Mouse (Mus musculus) spleen, adult 12 weeks (tissue): Measurements from ENCODE around the gene Casc1.

Experiments used
- DNase-seq: peaks from one replicate; pipeline ENCODE4 v3.0.0; 2022; ENCODE audit warnings: low spot score

Gene Casc1

DNA sequence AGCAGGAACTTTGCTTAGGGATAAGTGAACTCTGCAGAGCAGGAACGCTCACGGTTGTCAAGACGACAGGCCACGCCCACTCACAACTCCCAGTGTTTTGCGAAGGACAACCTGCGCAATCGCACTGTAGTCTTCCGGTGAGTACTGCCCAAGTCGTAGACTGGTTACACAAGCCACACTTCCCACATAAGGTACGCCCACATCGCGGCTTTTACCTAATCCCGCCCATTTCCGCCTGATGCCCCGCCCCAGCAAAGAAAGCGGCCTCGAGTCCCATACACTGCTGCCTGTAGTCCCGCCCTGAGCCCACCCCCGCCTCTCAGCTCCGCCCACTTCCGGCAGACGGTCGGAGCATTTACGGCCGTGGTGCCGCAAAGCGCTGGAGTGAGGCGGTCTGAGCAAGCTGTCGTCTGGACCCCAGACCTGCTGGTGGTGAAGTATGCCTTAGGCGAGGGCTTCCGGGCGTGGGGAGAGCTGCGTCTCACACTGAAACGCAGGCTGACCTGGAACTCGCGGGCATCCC is at the start of gene Casc1, which contains the start of gene Etfrf1:
TSS of gene Casc1 (minus strand) at position 190 of the 523 bp plus-strand sequence.
TSS of gene Etfrf1 (plus strand) at position 319 of the 523 bp plus-strand sequence.
- DNase-seq: peak; percentile 95

- no peak for DNase-seq
These were observed 45.9 kb upstream of the Casc1 start for GRCm38 (mm10) chr6:145256701-145257073.

DNA sequence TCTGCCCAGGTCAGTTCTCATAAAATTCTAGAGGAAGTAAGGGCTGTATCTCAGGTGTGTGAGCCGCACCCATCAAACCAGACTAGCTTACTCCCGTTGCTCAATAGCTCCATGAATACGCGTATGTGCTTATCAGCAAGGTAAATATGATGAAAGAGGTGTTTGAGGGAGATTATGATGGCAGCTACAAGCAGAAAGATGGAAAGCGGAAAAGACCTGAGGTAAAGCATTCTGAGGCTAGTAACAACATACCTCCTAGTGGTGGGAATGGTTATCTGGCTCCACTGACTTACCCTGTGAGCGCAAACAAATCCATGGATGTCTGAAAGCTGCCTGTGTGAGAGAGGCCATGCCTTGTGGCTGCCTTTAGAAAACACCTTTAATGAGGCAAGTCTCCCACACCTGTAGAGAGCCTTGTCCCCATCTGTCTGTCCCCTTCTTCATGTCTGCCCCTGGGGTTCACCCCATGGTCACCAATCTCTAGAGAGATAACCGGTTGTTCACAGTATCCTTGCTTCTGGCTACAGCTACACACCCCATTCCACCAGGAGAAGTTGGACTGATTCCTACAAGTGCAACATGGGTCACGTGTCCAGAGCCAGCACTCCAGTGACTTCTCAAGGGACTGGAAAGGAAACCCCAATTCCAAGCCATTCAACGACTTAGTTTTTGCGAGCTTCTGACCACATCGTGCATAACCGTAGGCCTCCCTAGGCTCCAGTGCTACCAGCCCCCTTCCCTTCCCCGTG is 45.3 kb upstream of the Casc1 start:
- DNase-seq: no peak

DNA sequence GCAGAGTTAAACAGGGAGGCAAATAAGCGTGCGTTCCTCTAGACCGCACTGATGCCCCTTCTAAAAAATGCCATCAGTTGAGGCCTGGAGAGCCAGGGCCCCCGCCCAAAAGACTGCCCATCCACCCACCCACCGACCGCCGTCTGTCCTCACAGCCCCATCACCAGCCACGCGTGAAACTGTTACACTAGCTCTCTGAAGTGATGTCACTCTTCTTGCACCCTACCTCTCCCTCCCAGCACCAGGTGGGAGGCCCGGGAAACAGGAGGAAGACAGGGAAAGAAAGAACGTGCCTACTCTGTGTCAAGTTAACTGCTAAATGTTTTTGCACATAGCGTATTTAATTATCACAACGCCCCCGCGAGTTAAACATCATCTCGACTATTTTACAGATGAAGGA is 40.0 kb upstream of the Casc1 start:
- DNase-seq: no peak

DNA sequence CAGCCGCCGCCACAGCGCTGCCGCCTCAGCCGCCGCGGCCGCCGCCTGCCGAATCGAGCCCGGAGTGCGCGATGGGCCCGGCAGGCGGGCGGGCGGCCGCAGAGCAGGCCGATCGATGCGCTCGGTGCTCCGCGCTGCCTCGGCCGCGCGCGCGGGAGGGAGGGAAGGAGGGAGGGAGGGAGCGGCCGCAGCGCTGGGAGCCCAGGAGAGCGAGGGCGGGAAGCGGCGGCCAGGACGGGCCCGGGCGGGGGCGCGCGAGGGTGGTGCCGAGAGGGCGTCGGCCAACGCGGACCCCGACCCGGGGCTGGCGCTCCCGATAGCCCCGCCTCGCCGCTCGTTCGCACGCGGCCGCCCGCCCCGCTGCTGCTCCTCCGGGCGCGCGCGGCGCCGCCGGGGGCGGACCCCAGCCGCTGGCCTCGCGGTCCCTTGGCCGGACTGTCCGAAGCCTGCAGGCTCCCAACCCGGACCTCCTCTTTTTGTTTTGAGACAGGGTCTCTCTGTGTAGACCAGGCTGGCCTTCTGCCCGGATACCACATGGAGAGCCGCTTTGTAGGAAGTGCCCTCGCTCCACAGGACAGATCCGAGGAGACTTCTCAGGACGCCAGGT is 39.5 kb upstream of the Casc1 start, which contains the start of gene Kras:
TSS of gene Kras (minus strand) at position 55 of the 607 bp plus-strand sequence.
- peak; percentile 89 for DNase-seq

DNA sequence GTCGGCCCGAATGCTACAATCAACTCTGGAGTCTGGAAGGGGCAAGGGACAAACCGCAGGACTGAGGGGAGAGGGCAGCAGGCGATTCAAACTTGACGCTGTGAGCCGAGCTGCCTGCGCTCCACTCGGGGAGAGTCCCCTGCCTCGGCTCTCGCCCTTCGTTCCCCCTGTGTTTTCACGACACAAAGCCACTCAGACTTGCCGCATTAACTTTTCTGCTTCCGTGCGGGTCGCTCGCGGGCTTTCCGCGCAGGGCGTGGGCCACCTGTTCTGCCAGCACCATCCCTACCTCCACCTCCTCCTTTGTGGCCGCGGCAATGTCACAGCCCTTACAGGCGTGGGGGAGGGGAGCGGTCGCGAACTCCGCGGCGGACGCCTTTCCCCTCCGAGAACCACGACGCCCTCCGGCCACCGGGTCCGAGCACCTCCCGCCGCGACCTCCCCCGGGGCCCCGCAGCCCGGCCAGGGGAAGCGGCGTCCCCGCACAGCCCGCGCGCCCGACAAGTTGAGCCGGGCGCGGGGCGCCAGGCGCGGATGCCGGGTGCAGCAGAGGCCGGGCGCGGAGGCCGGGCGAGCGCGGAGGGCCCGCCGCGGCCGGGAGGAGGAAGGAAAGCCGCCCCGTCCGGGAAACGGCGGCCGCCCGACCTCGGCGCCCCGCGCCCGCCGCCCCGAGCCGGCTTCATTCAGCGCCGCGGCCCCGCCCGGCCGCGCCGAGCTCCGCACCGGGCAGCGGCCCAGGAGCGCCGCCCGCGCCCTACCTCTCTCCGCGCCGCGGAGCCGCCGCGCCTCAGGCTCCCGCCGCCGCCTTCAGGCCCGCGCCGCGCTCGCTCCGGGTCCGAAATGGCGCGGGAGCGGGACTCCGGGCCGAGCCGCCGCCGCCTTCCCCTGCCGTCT is 38.7 kb upstream of the Casc1 start:
- peak; percentile 57 for DNase-seq

DNA sequence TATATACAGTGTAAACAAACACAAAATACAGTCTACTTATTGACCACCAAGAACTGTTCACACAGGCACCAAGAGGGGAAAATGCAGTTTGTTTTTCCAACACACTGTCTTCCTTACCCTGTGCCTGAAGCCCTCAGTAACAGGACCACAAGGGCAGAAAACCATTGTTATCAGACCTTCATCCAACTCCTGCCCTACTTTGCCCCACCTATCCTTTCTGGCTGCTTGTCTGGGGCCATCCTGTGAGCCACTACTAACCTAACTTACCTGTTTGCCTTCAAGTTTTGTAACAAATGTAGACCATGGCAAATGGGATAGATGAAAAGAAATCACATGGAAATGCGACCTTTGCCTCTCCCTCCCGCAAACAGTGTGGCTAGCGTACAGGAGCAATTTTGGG is 37.1 kb upstream of the Casc1 start:
- no peak for DNase-seq

DNA sequence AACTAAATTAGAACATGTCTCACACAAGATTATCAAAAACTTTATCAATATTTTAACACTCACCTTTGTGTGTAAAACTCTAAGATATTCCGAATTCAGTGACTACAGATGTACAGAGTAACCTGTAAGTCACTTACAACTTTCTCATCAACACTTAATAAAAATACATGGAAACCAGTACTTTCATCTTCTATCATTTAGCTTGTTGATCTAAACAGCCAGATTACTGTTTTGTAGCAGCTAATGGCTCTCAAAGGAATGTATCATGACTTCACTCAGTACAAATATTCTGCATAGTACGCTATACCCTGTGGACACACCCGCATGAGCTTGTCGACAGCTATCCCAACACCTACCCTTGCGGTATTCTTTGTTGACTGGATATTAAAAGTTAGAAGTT is 36.0 kb upstream of the Casc1 start:
- DNase-seq: no peak

DNA sequence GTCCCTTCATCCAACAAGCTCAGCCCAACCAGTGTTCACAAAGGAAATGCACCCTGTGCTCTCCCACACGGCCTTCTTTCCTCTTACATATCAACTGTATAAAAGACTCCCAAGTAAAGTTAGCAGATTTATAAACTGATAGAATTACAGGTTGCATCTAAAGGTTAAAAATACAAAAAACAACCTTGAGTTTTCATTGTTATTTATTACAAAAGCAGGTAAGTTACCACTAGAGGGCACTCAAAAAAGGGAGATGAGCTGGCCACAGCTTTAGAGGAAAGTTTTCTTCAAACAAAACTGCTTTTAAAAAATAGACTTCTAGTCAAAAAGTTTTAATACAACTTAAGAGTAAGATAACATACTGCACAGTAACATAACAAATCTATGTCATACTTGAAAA is 31.7 kb upstream of the Casc1 start:
- DNase-seq: no peak

GRCm38 (mm10) chr6:145240285-145240684 is 29.5 kb upstream of the Casc1 start:
- DNase-seq: no peak

GRCm38 (mm10) chr6:145237148-145237547 is 26.3 kb upstream of the Casc1 start:
- no peak for DNase-seq

DNA sequence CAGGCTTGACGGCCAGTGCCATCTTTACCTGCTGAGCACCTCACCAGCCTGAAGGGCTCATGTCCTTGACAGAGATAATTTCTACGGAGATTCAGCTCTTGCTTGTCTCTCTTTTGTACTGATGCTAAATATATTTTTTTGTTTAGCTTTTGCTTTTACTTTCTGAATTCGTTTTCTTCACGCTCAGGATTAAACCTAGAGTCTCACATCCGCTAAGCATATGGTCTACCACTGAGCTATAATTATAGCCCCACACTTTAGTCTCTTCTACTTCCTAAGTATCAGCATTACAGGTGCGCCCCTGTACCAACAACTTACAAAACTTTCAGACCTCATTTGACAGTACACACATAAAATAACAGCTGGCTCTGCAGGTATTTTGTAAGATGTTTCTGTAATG is 24.6 kb upstream of the Casc1 start:
- no peak for DNase-seq

DNA sequence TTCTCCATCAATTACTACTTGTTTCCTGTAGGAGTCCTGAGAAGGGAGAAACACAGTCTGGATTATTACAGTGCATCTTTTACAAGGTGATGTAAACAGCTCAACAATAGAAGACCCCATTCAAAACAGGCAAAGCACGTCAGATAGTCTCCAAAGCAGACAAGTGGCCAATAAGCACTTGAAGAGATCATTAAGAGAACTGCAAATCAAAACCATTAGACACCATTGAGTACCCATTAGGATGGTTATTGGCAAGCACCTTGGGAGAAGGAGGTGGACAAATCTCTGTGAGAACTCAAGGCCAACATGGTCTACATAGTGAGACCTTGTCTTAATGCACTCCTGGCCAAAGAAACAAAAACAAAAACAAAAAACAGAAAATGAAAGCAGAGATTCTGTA is 23.6 kb upstream of the Casc1 start:
- DNase-seq: no peak

- DNase-seq: no peak
These were observed 15.5 kb upstream of the Casc1 start for GRCm38 (mm10) chr6:145226296-145226695.

- DNase-seq: no peak
These were observed 13.4 kb upstream of the Casc1 start for GRCm38 (mm10) chr6:145224246-145224645.

GRCm38 (mm10) chr6:145215826-145216225 is 5.0 kb upstream of the Casc1 start:
- no peak for DNase-seq

- no peak for DNase-seq
These were observed 3.1 kb upstream of the Casc1 start for GRCm38 (mm10) chr6:145213916-145214315.

DNA sequence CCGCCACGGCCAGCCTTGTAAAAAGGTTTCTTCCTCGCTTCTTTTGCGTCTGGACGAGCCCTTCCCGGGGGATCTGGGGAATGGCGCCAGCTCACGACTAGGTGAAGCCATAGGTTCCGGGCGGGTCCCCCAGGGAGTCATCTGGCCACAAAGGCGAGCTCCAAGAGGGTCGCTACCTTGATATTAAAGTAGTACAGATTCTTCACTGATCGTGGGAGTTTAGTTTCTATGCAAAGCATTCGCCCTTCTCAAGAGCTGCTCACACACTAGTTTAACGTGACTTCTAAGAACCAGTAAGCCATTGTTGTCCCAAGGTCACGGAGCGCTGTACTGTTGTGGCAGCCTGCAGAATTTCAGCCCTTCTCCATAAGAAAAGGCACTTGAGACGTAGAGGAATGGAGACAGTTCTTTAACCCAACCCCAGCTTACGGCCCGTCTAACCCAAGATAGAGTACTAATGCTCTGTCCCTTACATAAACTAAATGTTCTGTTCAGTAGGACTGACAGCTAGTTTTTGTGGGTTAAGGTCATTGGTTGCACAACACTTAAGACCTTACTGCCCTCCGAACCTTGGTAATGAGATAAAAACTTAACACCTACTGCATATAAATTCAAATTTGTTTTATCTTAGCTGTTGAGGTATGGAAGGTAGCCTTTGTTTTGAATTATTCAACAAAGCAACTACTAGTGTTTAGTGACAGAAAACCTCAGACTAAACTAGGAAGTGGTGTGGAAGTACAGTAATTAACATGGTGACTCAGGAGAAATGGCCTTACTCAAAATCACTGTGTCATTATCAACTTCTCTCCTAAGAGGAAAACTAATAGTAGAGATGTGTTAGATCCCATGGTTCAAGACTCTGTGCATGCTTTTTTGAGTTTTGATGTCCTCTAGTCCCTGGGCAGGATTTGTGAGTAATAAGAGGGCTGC is 836 bp upstream of the Casc1 start:
- DNase-seq: no peak

DNA sequence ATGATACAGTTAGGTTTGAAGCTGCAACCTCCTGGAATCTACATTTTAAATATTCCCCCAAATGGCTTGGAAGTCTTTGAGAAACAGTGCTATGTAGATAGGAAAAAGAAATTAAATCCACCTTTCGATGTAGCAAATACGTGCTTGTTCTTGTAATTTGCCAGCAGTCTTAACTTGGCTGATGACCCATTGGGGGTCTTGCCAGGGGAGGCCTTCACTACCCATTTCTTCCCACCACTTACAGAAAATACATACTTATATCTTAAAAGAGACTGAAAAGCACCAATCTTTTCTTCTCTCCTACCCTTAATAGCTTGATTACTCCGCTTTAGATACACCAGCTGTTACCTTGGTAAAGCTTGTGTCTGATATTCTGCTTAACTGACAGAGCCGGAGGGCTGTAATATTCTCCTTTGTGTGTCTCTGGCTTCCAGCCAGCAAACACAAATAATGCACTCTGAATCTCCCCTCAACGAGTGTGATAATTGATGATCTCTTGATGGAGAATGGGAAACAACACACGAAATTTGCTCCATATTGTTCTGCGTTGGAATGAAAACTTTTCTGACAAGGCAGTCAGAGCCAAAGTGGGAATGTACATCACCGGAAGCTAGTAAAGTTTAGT is 637 bp downstream of the Casc1 start:
- no peak for DNase-seq

DNA sequence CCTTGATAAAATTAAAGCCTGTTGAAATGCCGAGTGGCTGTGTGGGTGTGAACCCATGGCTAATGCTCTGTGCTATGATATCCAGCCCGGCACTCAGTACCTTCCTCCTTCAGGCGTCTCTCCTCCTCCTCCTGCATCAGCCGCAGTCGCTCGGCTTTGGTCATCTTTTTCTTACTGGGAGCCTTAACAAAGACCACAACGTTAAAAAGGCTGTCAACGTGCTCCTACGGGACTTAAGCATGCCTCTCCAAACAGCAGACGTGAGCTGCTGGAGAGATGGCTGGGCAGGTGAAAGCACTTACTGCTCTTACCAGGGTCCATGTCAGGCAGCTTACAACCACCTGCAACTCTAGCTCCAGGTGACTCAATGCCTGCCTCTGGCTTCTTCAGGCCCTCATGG is 5.7 kb downstream of the Casc1 start:
- no peak for DNase-seq

- DNase-seq: no peak
These were observed 6.4 kb downstream of the Casc1 start for GRCm38 (mm10) chr6:145204440-145204839.
